Mouse (Mus musculus) olfactory bulb, adult 2 months (tissue): ENCODE measurements at regions not wholly inside any gene's neighbourhood (a gene's known extent, or its start where the extent isn't known, plus 50 kb on each side); places are given as distances from the start of the nearest gene placed in this dataset.

ENCODE experiments used
- H3K27ac ChIP-seq: fragments of 200-500 bp; 2 replicates; pipeline ENCODE4 v1.5.1; 2012; ENCODE audit warnings: low read depth, low read length; ENCODE audit not compliant: insufficient read depth
- H3K4me1 ChIP-seq: fragments of 200-500 bp; 2 replicates; pipeline ENCODE4 v1.6.1; 2012; ENCODE audit warnings: low read length; ENCODE audit not compliant: control insufficient read depth, insufficient read depth
- H3K4me3 ChIP-seq: fragments of 200-500 bp; 2 replicates; pipeline ENCODE4 v1.5.1; 2012; ENCODE audit warnings: mild to moderate bottlenecking, low read depth, low read length, moderate library complexity; ENCODE audit not compliant: insufficient read depth
- CTCF ChIP-seq: fragments of 200-500 bp; IDR thresholded peaks from 2 replicates; pipeline ENCODE4 v1.5.1; 2012; ENCODE audit warnings: low read depth, mild to moderate bottlenecking, low read length, moderate library complexity; ENCODE audit not compliant: insufficient read depth
- POLR2A ChIP-seq: fragments of 200-500 bp; IDR thresholded peaks from 2 replicates; pipeline ENCODE4 v1.6.1; 2012; ENCODE audit warnings: mild to moderate bottlenecking, low read depth, low read length, moderate library complexity; ENCODE audit not compliant: insufficient read depth
- WGBS: fragments of 180-500 bp; shearing (Covaris S2); methylation state at CpG from one replicate; pipeline ENCODE4 v1.1.7; 2018; 5-methylcytosine and 5-hydroxymethylcytosine counted together

GRCm38 (mm10) chr12:79905828-79906737, 206.7 kb downstream of the Zfp36l1 start:
- Histone ChIP-seq H3K4me3 (no peak overlapping the region), H3K27ac (peak overlapping the region; percentile 56; the same call in 1 of the 2 replicates), H3K4me1 (peaks cover 5% of the 10 kb centered on the region)
- 68% methylated on average over 10 of the region's 10 CpGs for whole genome bisulfite sequencing
- TF ChIP-seq POLR2A, result no peak
- TF ChIP-seq CTCF, result no peak

GRCm38 (mm10) chr12:79904913-79905549, 207.8 kb downstream of the Zfp36l1 start:
- TF ChIP-seq CTCF, result no peak
- no peak for TF ChIP-seq POLR2A
- 71% methylated on average over 2 of the region's 2 CpGs for WGBS
- no peak overlapping the region for H3K27ac ChIP-seq
- H3K4me1 ChIP-seq, result peaks cover 3% of the 10 kb centered on the region
- no peak overlapping the region for H3K4me3 ChIP-seq

DNA sequence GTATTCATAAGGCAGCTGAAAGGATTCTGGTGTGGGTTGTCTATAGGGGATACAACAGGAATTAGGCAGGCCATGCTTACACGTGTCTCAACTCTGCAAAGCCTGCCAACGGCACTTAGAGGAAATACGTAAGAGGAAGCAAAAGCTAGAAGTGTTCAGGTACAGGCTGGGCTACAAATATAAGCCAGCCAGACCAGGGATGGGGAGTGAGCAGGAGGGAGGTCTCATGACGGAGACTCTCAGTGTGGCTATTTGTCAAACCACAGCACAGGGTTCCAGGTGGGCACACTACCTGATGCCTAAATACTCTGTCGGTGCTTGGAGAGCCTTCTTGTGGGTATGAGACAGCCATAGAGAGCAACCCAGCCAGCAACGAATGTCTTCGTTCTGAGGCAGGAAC, 210.1 kb downstream of the Zfp36l1 start:
- no peak for TF ChIP-seq POLR2A
- TF ChIP-seq CTCF, result no peak
- Histone ChIP-seq H3K4me1 (peaks cover 3% of the 10 kb centered on the region), H3K27ac (no peak overlapping the region), H3K4me3 (no peak overlapping the region)
- 85% methylated on average over 7 of the region's 7 CpGs for WGBS

DNA sequence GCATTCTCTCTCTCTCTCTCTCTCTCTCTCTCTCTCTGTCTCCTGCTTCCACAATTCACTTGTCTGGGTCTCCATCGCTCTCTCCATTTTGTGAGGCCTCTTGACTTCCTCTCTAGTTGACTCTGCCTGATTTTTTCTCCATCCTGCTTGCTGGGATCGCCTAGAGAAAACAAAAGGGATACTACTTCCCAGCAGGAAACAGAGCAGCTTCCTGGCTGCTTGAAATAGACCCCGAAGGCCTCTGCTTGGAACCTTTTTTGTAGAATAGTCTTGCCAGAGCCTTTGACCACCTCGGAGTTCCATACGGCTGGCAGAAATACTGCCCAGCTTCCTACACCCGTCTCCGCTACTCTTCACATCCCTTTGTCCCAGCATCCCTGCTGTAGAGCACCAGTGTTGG, 210.7 kb downstream of the Zfp36l1 start:
- TF ChIP-seq CTCF (no peak), POLR2A (no peak)
- no peak overlapping the region for H3K4me3 ChIP-seq
- H3K4me1 ChIP-seq, result peaks cover 3% of the 10 kb centered on the region
- H3K27ac ChIP-seq, result no peak overlapping the region
- 71% methylated on average over 7 of the region's 7 CpGs for WGBS

DNA sequence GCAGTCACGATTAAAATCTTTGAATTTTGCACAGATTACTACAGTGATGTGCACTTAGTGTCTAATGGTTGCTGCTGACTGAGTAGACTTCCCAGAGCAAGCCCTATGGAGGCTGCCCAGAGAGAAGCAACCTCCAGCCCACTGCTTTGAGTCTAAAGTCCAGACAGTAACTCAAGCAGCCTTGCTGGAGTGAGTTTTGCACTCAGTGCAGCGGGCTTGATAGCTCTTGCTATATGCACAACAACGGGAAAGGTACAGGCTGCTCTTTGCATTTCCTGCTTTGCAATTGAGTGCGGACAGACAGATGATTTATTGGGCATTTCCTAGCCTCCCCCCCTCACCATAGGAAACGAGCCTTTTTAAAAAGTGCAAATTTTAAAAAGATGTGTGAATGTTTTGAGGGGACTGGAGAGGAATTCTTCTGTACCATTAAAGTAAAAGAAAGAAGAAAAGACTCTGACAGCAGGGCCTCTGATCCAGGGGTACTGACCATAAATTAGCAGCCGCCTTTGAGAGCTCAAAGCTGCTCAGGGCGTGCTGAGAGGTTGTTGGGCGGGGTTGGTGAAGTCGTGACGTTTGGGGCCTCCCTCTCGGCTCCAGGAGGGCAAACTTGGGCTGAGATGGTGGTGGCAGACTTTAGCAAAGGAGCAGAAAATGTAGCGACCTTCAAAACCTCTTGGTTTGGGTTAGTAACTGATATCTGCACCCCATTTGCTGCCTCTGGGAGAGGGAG, 214.4 kb downstream of the Zfp36l1 start:
- TF ChIP-seq CTCF, result no peak
- H3K4me1 ChIP-seq, result no peaks in the 10 kb centered on the region; the same call in 1 of the 2 replicates
- 71% methylated on average over 12 of the region's 12 CpGs for WGBS
- no peak overlapping the region for H3K27ac ChIP-seq
- H3K4me3 ChIP-seq, result no peak overlapping the region

GRCm38 (mm10) chr12:79895975-79896374, 216.8 kb downstream of the Zfp36l1 start:
- no peaks in the 10 kb centered on the region; the same call in 1 of the 2 replicates for H3K4me1 ChIP-seq
- H3K27ac ChIP-seq, result no peak overlapping the region
- TF ChIP-seq POLR2A (no peak), CTCF (no peak)
- WGBS, result 55% methylated on average over 6 of the region's 6 CpGs
- H3K4me3 ChIP-seq, result no peak overlapping the region

- TF ChIP-seq CTCF (no peak), POLR2A (no peak)
- 27% methylated on average over 7 of the region's 7 CpGs for WGBS
Observed at GRCm38 (mm10) chr12:79895324-79895723, 217.5 kb downstream of the Zfp36l1 start.

GRCm38 (mm10) chr12:79892871-79893270, 219.9 kb downstream of the Zfp36l1 start:
- WGBS, result 83% methylated on average over 8 of the region's 8 CpGs
- Histone ChIP-seq H3K4me3 (no peak overlapping the region), H3K27ac (no peak overlapping the region), H3K4me1 (no peaks in the 10 kb centered on the region; the same call in 1 of the 2 replicates)
- no peak for TF ChIP-seq CTCF
- no peak for TF ChIP-seq POLR2A

More at GRCm38 (mm10) chr12:79895324-79895723, 217.5 kb downstream of the Zfp36l1 start:
- Histone ChIP-seq H3K4me3 (no peak overlapping the region), H3K4me1 (no peaks in the 10 kb centered on the region; the same call in 1 of the 2 replicates), H3K27ac (no peak overlapping the region)

- 83% methylated on average over 4 of the region's 4 CpGs for WGBS
- Histone ChIP-seq H3K27ac (no peak overlapping the region), H3K4me3 (no peak overlapping the region), H3K4me1 (no peaks in the 10 kb centered on the region; the same call in 1 of the 2 replicates)
- no peak for TF ChIP-seq POLR2A
- no peak for TF ChIP-seq CTCF
Observed at GRCm38 (mm10) chr12:79891942-79892341, 220.9 kb downstream of the Zfp36l1 start.
